Mouse (Mus musculus) fat pad, adult 2 months (tissue): Measurements from ENCODE around the gene Usp25.

ENCODE experiments used
- DNase-seq: peaks from one replicate; pipeline ENCODE4 v3.0.0-alpha.2; 2011; ENCODE audit warnings: low read depth, low spot score; ENCODE audit errors: extremely low read depth

Usp25 gene

DNA sequence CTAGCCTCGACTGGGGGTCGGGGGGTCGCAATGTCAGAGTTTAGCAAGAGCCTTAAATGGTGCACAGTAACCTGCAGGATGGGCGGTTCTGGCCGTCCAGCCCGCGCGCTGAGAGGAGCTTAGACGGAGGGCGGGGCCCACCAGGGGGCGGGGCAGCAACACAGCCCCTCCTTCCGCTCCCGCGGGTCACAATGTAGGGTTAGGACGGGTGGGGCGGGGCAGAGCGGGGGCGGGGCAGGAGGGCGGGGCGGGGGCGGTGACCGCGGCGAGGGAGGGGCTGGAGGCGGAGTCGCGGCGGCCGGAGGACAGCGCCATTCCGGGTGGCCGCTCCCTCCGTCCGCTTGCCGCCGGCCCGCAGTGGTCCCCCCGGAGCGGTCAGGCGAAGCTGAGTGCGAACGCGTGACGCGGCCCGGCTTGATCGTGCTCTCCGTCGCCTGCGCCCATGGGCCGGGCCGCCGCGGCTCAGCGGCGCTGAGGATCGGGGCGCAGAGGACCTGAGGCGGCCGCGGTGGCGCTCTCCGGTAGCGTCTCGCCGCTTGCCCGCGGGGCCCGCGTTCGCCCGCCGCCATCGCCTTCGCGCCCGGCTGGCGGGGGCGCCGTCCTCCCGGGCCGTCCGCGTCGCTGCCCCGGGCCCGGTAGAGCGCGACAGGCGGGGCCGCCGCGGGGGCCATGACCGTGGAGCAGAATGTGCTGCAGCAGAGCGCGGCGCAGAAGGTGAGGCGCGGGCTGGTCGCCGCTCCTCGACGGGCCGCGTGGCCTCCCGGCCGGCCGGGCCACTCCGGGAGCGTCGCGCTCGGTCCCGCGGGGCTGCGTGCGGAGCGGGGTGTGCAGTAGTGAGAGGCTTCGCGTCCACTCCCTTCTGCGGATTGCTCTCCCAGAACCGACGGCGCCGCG lies at the start of gene Usp25:
Gene Usp25, plus strand, starts transcription at position 280 of the 894 bp plus-strand sequence.
- DNase-seq, result no peak

GRCm38 (mm10) chr16:76967593-76968275 lies 45.8 kb upstream of the Usp25 start:
- no peak for DNase-seq

- DNase-seq, result no peak
These were observed 42.3 kb upstream of the Usp25 start for GRCm38 (mm10) chr16:76971211-76971610.

DNA sequence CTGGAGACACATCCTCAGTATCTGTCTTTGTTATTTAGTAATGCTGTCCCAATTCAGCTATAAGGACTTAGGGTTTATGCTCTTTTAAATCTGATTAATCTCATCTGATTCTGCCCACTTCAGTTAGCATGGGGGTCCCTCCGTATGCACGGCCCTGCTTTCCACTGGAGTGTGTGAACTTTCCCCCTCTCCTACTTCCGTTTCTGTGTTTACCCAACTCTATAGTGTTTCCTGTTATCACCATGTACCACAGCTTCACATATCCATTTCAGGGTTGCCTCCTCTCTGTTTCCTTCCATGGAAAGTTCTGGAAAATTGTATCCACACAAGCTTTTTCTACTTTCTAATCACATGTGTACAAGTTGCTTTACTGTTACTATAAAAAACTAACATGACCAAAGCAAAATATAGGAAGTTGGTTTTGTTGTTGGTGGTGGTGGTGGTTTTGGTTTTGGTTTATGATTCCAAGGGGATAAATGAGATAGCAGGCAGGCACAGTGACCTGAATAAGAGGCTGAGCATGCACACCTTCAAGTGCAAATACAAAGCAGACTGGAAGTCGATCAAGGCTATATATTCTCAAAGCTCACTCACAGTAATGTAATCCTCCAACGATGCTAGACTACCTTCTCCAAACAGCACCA lies 36.6 kb upstream of the Usp25 start:
- DNase-seq, result no peak

DNA sequence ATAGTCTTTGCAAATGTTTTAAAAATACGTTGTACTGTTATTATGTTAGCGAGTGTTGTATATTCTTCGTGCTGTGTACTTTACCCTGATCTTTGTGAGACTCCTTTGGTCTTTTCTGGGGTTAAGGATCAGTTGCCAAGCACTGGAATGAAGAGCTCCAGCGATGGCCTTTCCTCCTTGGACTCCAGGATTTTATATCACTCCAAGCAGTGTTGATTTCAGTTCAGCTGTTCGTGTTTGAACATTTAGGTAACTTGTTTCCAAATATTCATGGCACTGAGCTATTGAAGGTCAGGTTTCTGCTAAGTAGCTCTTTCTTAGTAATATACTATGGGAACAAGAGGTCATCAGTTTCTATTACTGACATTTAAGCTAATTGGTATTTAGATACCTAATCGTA lies 29.8 kb upstream of the Usp25 start:
- DNase-seq, result no peak

GRCm38 (mm10) chr16:76987711-76988110 lies 25.8 kb upstream of the Usp25 start:
- DNase-seq, result no peak

GRCm38 (mm10) chr16:77003900-77004299 lies 9.6 kb upstream of the Usp25 start:
- peak; percentile 78 for DNase-seq

DNA sequence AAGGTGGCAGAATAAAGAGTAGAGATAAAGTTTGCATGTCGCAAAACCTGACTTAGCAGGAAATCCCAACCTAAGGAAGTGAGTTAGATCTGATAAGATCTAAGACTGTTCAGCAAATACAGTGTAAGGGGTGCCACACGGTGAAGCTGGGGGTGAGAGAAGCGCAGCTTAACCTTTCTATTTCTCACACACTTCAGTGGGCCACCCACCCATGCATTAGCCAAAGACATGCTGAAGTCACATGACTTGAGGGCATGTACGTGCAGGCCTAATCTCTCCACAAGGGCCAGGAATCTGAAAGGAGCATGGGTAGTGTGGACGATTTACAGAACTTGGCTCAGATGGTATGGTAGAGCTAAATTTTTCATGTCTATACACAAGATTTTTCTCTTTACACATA lies 4.3 kb upstream of the Usp25 start:
- DNase-seq, result no peak

- no peak for DNase-seq
These were observed 1.1 kb downstream of the Usp25 start for GRCm38 (mm10) chr16:77014321-77015211.

GRCm38 (mm10) chr16:77015380-77016346 lies 2.2 kb downstream of the Usp25 start:
- no peak for DNase-seq

DNA sequence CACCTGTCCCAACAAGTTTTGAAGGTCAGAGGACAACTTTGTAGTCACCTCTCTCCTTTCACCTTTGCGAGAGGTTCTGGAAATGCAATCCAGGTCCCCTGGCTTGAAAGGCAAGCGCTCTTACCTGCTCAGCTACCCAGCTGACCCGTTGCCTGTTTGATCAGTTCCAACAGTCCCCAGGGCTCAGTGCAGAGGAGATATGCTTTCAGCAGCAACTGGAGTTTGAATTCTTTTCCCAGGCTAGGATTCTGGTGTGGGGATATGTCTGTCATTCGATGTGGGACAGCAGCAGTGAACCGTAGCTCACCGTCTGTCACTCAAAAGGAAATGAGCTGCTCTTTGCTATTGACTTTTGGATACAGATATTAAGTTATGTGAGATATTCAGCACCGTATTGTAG lies 4.4 kb downstream of the Usp25 start:
- DNase-seq, result no peak

- DNase-seq, result no peak
These were observed 6.7 kb downstream of the Usp25 start for GRCm38 (mm10) chr16:77020190-77020589.

DNA sequence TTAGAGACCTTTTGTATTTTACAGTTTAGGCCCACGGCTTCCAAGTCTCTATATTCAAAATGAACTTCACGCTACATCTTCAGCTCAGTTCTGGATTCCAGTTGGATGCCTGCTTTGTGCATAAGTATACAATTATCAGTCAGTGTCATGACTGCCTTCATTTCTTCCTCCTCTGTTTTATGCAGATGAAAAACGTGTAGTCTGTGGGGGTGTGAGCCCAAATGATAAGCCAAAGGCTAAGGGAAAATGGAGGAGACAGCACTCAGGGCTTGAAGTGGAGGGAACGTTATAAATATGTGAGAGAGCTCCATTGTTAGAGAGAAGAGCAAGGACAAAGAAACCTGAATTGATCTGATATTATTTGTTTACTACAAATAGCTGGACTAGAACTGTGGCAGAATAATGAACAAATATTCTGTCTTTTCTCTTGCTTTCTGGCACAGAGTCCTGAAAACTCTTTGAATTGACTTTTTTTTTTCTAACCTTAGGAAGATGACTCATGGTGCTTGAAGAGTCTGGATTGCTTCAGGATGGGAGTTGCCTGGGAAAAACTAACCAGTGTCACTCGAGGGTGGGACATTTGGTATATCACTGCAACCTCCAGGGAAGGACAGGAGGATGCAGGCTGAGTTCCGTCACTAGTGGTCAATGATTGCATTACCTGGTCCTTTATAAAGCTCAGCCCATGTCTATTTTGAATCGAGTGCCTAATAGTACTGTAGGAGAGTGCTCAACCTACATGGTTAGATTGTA lies 10.3 kb downstream of the Usp25 start:
- no peak for DNase-seq

- DNase-seq, result no peak
These were observed 12.6 kb downstream of the Usp25 start for GRCm38 (mm10) chr16:77026099-77026498.

DNA sequence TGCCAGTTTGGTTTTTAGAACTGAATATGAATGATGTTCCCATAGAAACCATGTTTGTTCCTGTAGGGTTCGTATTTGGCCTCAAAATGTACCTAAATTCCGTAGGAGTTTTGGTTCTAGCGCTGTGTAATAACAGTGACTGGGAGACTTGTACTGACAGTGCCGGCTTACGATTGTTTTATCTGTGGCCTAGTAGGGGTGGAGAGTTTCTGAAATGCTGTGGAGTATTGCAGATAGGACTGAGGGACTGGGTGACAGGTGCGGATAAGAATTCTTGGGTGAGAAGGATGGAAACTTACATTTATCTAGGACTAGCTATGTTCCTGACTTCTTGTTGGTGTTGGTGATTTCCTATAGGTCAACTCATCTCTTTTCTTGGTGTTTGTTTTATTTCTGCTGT lies 13.4 kb downstream of the Usp25 start:
- DNase-seq, result no peak

DNA sequence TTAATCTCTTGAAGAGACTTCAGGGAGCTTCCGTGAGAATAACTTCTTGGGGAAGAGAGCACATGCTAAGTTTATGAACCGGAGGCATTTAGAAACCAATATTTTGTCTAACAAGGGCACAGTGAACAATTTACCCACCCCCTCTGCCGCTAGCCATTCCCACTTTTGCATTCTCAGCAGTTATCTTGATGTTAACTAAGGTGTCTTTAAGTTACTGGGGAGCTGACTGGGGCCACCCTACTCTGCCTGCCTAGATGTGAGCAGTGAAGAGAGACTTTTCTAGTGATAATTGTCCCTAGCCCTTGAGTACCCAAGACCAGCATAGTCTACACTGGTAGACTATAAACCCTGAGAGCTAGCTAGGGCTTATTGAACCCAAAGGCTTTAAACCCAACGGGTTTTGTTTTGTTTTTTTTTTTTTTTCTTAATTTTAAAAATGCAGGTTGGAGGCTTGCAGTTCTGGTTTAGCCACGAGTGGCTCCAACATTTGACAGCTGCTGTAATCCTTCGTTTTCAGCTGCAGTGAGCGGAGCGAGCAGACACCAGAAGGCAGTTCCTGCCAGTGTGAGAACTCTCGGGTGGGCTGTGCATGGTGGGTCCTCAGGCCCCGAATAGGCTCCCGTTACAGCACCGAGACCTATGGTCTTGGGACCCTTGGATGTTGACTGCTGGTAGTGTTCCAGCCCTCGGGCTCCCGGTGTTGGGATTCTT lies 14.6 kb downstream of the Usp25 start:
- DNase-seq, result no peak

DNA sequence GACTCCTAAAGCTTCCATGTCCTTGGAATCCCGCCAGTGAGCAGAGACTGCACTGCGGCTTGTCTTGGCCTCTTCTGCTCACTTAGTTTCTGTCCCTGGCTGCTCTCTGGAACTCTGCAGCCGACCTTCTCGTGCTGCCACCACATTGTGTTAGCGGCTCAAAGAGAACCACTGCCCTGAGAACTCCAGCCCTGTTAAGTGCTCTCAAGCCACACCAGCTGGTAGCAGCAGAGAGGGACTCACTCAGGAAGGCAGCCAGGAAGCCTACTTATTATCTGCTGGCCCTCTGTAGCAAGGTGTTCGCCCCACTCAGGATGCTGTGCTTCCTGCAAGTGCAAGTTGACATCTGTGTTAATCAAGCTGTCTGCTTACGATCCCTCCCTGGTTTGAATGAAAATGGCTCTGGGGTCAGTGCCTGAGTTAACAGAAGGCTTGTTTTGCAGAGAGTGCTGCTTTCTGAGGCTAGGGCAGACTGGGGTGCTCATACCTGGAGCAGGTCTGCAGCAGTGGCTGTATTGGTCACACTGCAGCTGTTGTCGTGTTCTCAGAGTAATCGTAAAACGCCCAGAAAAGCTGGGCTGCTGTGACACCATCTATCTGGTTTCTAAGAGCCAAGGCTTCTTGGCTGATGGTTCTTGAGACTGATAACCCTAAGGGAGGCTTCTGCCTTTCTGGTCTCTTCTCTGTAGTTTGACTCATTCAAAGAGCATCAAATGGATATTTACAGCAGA lies 15.3 kb downstream of the Usp25 start:
- no peak for DNase-seq

- no peak for DNase-seq
These were observed 16.9 kb downstream of the Usp25 start for GRCm38 (mm10) chr16:77030435-77030834.
